Mouse (Mus musculus) brain, embryonic 14.5 days (tissue): ENCODE data around the gene Nmnat2. TPM values are rescaled to one million over a fixed set of nuclear protein-coding genes. Genes with fewer than 3 reads are reported as not detected.

Experiments
- DNase-seq: peaks from one replicate; pipeline ENCODE4 v3.0.0-alpha.2; 2011; ENCODE audit warnings: low read depth
- CTCF ChIP-seq: fragments of 200-500 bp; IDR thresholded peaks from 2 replicates; pipeline ENCODE4 v1.5.1; 2012; ENCODE audit warnings: inconsistent platforms, mild to moderate bottlenecking, moderate library complexity, borderline replicate concordance; ENCODE audit not compliant: insufficient read depth, insufficient read length; ENCODE audit errors: extremely low read depth
- POLR2A ChIP-seq: fragments of 200-500 bp; IDR thresholded peaks from 2 replicates; pipeline ENCODE4 v1.6.1; 2012; ENCODE audit warnings: mild to moderate bottlenecking, inconsistent platforms, borderline replicate concordance; ENCODE audit not compliant: poor library complexity, insufficient read depth, insufficient read length, severe bottlenecking; ENCODE audit errors: extremely low read depth
- polyA plus RNA-seq: library from polyadenylated mRNA; depleted of rRNA; stranded (reverse); fragments of >200 nt; gene quantifications from 2 replicates; pipeline ENCODE4 v1.2.3, GENCODE M21; 2012

Nmnat2 gene
- polyA plus RNA-seq, 1 experiment = 82.4 TPM

DNA sequence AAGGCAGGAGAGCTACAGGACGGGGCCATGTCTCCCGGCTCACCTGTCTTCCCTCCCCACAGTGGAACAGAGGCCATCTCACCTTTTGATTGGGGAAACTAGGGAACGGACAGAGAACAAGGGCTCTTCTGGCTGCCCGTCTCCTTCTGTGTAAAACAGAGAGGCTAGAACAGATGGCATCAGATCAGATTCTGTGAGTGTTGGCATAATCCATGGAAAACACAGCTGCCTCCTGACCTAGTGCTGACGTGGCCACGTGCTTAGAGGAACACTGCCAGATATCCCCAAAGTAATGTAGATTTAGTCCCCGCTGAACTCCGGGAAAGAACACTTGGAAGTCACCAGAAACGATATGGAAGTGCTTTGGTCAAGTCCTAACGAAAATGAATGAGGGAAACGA is 90.6 kb downstream of the Nmnat2 start:
- peak; percentile 83 for DNase-seq
- no peak for TF ChIP-seq POLR2A
- TF ChIP-seq CTCF = no peak

- peak; percentile 55 for DNase-seq
Observed at GRCm38 (mm10) chr1:153048147-153048878, 93.5 kb downstream of the Nmnat2 start.

DNA sequence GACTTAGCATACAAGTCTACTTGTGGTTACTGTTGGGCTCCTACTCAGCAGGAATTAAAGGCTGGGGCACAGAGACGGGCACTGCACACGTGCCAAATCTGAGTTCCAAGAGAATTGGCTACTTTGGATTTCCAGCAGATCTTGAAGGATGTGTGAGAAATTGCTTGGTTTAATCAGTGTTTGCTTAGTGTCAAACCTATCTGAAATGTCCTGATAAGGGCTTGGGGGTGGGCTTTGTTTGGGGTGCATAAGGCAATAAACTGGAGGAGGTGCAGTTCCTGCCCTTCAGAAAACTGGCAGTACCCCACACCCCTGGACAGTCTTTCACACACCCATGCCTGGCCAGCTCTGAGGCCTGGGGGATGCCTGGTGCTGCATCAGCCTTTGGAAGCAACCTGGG is 94.7 kb downstream of the Nmnat2 start:
- no peak for DNase-seq
- no peak for TF ChIP-seq POLR2A
- no peak for TF ChIP-seq CTCF

More at GRCm38 (mm10) chr1:153048147-153048878, 93.5 kb downstream of the Nmnat2 start:
- TF ChIP-seq POLR2A (no peak), CTCF (peak; percentile 46; the same call in 1 of the 2 replicates)

DNA sequence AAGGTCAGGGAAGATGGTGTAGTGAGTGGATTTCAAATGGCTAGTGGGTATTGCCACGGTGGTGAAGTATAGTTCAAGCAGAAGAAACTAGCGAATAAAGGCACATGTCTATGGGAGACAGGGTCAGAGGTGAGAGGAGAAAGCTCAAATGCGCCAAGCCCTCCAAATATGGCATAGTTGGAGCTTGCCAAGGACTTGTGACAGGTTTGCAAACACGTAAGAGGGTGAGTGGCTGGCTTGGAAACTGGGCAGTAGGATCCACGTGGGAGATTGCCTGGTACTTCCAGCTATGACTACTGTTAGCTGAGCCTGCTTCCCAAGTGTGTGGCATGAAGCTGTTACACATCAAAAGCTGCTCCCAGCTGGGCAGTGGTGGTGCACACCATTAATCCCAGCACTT is 96.7 kb downstream of the Nmnat2 start:
- no peak for DNase-seq
- TF ChIP-seq POLR2A (no peak), CTCF (no peak)

DNA sequence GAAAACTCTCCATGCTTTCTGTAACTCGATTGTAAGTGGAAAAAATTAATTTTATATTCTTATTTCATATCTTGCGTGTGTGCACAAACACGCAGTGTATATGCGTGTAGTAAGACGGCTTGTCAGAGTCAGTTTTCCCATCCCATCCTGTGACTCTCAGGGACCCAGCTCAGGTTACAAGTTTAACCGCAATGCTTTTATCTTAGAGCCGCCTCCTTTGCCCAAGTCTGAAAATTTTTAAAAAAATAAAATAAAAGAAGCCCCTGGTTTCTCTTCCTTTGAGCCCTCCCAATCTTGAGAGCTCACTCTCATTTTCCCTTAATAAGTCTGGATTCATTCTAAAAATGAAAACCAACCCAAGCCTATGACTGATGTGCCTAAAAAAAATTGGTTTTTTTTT is 98.8 kb downstream of the Nmnat2 start:
- no peak for DNase-seq
- TF ChIP-seq CTCF (no peak), POLR2A (no peak)

DNA sequence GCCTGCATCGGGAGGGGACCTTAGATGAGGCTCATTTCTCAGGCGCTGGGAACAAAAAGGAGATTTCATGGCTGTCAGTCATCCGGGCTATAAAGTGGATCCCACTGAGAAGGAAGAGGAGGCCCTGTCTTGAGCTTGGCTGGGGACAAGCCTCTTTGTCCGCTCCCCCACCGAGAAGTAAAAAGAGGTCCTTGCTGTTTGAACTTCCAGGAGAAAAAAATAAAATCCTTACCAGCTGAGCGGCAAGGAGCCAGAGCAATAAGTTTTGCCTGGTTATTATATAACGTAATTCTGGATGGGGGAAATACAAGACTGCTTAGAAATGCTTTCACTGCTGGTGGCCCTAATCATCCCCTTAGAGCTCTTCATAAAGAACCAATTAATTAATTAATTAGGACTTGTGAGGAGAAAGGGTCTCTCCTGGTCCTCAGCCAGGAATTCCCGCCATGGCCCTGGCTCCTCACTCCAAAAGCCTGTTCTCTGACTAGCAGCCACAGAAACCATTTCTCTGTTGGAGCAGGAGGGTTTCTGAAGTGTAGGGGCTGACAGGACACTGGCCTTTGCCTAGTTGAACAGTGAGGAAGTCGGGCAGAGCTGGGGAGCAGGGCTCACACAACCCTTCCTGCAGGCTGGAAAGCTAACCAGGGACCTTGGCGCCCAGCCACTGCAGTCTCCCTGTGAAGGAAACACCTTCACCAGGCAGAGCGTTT is 99.5 kb downstream of the Nmnat2 start:
- DNase-seq = peak; percentile 90
- TF ChIP-seq CTCF = no peak
- no peak for TF ChIP-seq POLR2A

- TF ChIP-seq CTCF (no peak), POLR2A (no peak)
- DNase-seq = no peak
Observed at GRCm38 (mm10) chr1:153058290-153058689, 103.5 kb downstream of the Nmnat2 start.

DNA sequence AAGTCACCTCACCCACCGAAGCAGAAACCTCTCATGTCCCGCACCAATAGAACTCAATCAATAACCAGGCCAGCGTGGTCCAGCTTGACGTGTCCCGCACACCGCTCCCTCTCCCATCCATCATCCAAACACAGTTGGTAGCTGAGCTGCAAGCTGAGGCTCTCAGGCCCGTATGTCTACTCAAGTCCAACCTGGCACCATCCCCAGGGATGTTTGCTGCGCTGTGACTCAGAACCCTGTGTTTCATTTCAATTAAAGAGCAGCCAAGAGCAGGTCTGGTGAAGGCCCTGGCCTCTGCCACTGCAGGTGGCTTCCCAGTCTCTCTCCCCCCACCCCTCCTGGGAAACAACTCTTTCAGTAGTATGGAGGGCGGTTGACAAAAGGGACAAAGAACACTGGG is 104.8 kb downstream of the Nmnat2 start:
- no peak for TF ChIP-seq CTCF
- no peak for TF ChIP-seq POLR2A
- no peak for DNase-seq

GRCm38 (mm10) chr1:153062547-153062946 is 107.8 kb downstream of the Nmnat2 start:
- TF ChIP-seq CTCF (no peak), POLR2A (no peak)
- DNase-seq = no peak

DNA sequence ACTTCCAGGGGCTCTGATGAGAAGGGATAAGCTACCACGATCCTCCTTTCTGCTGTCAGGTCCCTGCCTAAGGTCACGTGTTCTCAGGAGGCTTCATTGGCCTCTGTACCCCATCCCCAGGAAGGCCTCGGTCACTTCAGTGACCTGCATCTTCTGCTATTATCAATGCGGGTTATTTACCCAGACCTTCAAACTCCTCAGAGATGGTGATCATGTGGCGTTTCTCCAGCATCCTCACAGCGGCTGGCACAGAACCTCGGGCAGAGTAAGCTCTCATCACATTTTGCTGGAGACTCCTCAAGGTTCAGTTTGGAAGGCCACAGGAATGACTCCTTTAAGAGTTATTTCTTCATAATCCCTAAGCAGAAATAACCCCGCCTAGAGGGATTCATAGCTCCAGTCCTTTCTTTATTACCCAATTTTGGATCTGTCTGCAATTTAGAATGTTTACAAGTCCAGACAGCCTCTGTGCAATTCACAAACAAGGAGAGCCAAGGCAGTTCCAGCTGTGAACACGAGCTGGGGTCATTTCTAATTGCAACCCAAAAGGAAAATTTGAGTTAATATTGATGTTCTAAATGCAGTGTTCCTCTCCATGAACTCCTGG is 110.1 kb downstream of the Nmnat2 start:
- TF ChIP-seq POLR2A = no peak
- TF ChIP-seq CTCF = no peak
- no peak for DNase-seq
